Mouse (Mus musculus) erythroblast, embryonic 14.5 days (primary cell): ENCODE results near the gene Pxk. TPM values are rescaled to one million over a fixed set of nuclear protein-coding genes. Genes with fewer than 3 reads are reported as not detected.

ENCODE experiments used
- H3K27me3 ChIP-seq: 2 replicates; pipeline ENCODE4 v1.6.1; 2012; ENCODE audit warnings: inconsistent platforms; ENCODE audit not compliant: control insufficient read depth
- H3K36me3 ChIP-seq: 2 replicates; pipeline ENCODE4 v1.6.1; 2012; ENCODE audit warnings: mild to moderate bottlenecking, inconsistent platforms; ENCODE audit not compliant: control insufficient read depth
- H3K4me1 ChIP-seq: 2 replicates; pipeline ENCODE4 v1.6.1; 2012; ENCODE audit warnings: inconsistent platforms; ENCODE audit not compliant: control insufficient read depth
- H3K4me3 ChIP-seq: replicated peaks from 2 replicates; pipeline ENCODE3; 2012; ENCODE audit warnings: moderate library complexity, mild to moderate bottlenecking, inconsistent platforms
- H3K9me3 ChIP-seq: 2 replicates; pipeline ENCODE4 v1.6.1; 2012; ENCODE audit warnings: low read length, inconsistent platforms, mixed read lengths; ENCODE audit not compliant: control insufficient read depth
- GATA1 ChIP-seq: IDR thresholded peaks from 2 replicates; pipeline ENCODE4 v1.6.1; 2012; ENCODE audit warnings: low read length, inconsistent platforms, mixed read lengths
- TAL1 ChIP-seq: IDR thresholded peaks from 3 replicates; pipeline ENCODE4 v1.6.1; 2012; ENCODE audit warnings: low read length, inconsistent platforms, mixed read lengths
- polyA plus RNA-seq: library from polyadenylated mRNA; stranded (reverse); fragments of >175 nt; gene quantifications from 2 replicates; pipeline ENCODE4 v1.2.3, GENCODE M21; 2012

The Pxk gene
- polyA plus RNA-seq, 1 experiment, result 0.14 TPM

DNA sequence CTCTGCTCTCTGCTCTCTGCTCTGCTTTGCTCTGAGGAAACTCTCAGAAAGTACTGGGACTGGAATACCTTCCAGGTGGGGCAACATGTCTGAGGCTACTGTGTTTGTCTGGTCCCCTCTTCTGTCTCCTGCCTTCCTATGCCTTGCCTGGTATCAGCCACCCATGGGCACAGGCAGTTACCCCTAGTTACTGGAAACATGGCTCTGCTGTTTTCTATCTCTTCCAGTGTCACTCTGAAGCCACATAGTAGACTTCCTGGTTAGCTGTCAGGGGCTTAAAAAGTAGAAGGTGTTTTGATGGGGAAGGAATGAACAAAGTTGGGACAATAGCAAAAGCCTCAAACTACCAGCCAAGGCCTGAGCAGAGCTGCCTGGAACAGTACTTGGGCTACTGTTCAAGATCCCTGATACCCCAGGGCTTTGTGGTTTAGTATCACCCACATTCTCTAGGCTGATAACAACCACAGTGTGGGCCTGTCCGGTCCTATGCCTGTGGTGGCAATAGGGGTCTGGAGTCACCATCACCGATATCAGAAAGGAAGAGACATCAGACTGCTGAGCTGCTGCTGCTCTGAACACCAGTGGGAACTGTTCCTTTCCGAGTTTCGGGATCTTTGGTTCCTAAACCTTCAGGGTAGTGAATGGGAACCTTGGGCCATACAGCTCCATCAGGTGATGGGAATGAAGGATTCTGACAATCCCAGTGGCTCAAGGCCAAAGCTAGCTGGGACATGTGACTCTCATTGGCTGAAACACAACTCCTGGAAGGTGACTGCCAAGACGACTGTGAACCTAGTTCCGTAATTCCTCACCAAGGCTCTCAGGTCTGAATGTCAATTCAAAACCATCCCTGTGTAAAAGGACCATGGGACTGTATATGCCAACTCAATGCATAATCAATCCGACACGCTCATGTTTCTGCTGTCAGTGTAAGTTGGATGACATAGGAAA lies 33.9 kb upstream of the Pxk start:
- Histone ChIP-seq H3K4me3 (no peak overlapping the region), H3K27me3 (no peaks in the 10 kb centered on the region), H3K9me3 (no peaks in the 10 kb centered on the region), H3K4me1 (peaks cover 13% of the 10 kb centered on the region), H3K36me3 (no peaks in the 10 kb centered on the region)
- TF ChIP-seq GATA1, result no peak
- no peak for TF ChIP-seq TAL1

DNA sequence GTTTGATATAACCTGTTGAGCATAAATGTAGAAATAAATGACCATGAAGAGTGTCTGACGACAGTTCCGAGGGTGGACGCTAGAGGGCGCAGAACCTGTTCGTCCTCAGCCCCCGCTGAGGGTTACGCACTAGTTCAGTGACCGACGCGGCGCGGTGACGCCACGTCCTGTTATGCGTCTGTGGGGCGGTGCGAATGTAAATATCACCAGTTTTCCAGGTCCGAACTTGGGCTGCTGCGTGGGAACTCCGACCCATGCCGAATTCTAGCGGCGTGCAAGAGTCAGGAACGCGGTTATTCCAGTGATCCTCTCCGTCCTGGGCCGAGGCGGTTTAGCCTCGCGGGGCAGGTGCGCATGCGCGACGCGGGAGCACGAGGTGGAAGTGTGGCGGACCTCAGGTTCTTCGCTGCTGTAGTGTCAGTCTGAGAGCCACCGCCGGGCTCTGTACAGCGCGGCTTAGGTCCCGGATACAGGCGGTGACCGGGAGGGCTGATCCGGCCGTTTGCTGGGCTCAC lies 17.8 kb upstream of the Pxk start, which contains the start of gene Rpp14:
Gene Rpp14 (plus strand): TSS at position 203 of the 515 bp plus-strand sequence.
- Histone ChIP-seq H3K27me3 (no peaks in the 10 kb centered on the region), H3K9me3 (no peaks in the 10 kb centered on the region), H3K4me1 (peaks cover 38% of the 10 kb centered on the region), H3K36me3 (peaks cover 25% of the 10 kb centered on the region), H3K4me3 (peak within 1 kb of the TSS; percentile 84)
- no peak for TF ChIP-seq TAL1
- no peak for TF ChIP-seq GATA1

DNA sequence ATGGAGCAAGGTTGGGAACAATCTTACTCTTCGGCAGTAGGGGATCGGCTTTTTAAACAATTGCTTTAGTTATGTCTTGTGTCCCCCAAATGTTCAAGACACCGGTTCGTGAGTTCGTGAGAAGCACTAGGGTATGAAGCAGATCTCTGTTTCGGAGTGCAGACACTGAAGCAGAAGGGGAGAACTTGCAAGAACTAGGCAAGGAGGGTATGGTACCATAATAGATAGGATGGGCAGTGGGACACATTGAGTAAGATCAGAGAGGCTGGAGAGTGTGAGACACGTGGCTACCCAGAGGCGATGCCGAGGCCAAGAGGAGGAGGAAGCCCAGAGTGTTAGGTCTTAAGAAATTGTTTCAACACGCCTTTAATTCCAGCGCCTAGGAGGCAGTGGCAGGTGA lies 17.3 kb upstream of the Pxk start:
- Histone ChIP-seq H3K27me3 (no peaks in the 10 kb centered on the region), H3K9me3 (no peaks in the 10 kb centered on the region), H3K36me3 (peaks cover 30% of the 10 kb centered on the region), H3K4me1 (peaks cover 34% of the 10 kb centered on the region), H3K4me3 (peak overlapping the region; percentile 84)
- TF ChIP-seq TAL1 (no peak), GATA1 (no peak)

DNA sequence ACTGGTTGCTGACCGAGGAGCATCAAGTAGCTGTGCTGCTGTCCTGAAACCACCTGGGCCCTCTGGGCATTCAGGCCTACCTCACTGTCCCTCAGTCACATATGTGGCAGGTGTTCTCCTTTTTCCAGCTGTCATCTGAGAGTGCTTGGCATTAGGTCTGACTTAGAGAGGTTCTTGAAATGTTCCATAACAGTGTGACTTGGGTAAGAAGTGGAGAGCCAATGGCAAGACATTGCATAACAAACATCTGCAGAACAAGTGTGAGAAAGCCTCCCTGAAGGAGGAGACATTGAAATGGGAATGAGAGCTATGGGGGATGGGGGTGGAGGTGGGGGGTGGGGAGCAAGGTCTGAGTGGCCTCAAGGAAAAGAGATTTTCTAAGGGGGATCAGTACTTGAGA lies 15.1 kb upstream of the Pxk start:
- H3K9me3 ChIP-seq, result no peaks in the 10 kb centered on the region
- TF ChIP-seq GATA1 (no peak), TAL1 (no peak)
- H3K4me1 ChIP-seq, result peaks cover 33% of the 10 kb centered on the region
- no peaks in the 10 kb centered on the region for H3K27me3 ChIP-seq
- no peak overlapping the region for H3K4me3 ChIP-seq
- H3K36me3 ChIP-seq, result peaks cover 44% of the 10 kb centered on the region

DNA sequence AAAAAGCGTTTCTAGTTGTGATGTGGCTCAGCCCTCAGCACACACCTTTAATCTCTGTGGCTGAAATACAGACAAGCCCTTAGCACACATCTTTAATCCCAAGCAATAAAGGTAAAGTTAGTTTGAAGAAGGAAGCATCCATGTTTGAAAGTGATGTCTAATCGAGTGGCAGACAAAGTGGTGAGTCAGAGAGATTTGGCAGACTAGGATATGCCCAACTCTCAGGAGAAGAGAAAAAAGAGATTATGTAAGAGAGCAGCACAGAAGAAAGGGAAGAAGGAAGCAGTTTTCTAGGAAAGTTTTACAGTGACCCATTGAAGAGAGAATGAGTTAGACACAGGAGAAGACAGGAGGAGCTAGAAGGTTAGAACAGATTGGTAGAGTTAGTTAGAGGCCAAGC lies 9.0 kb upstream of the Pxk start:
- Histone ChIP-seq H3K36me3 (peaks cover 58% of the 10 kb centered on the region), H3K27me3 (no peaks in the 10 kb centered on the region), H3K4me1 (no peaks in the 10 kb centered on the region), H3K9me3 (no peaks in the 10 kb centered on the region), H3K4me3 (no peak overlapping the region)
- TF ChIP-seq GATA1 (no peak), TAL1 (no peak)

DNA sequence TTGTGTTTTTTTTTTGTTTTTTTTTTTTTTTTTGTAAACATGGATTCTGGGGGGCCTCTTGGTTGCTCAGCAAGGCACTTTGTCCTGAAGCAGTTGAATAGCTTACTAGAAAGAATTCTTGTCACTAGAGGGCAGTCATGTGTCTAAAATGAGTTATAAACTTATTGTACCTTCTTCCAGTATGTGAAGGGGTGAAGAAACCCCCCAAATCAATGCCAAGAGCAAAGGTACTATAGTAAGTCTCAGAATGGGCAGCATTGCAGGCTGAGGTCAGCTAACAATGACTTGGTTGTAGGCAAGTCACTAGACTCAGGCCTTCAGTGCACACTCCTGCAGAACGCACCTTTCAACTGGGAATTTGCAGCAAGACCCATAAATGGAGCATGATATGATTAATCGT lies 5.4 kb upstream of the Pxk start:
- H3K27me3 ChIP-seq, result no peaks in the 10 kb centered on the region
- H3K9me3 ChIP-seq, result no peaks in the 10 kb centered on the region
- peaks cover 32% of the 10 kb centered on the region for H3K36me3 ChIP-seq
- H3K4me1 ChIP-seq, result peaks cover 3% of the 10 kb centered on the region
- H3K4me3 ChIP-seq, result no peak overlapping the region
- TF ChIP-seq TAL1 (no peak), GATA1 (no peak)

DNA sequence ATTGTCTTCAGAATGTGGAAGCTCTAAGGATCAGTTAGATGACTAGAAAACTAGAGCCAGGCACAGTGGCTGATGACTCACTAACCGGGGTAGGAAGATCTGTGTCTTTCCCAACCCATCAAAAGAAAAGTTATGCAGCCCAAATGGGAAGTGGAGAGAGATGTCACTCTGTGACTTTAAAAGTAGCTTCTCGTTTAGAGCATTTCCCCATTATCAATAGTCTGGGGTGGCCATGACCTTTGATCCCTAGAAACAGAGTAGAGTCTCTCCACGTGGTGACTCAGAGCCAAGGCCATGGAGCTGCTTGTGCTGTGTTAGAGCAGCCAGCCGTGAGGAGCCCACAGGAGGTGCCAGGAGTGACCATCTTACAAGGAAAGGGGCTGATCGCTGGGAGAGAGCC lies 4.6 kb upstream of the Pxk start:
- H3K4me1 ChIP-seq, result peaks cover 8% of the 10 kb centered on the region
- H3K27me3 ChIP-seq, result peaks cover 4% of the 10 kb centered on the region
- no peaks in the 10 kb centered on the region for H3K9me3 ChIP-seq
- no peak for TF ChIP-seq GATA1
- no peak for TF ChIP-seq TAL1
- H3K36me3 ChIP-seq, result peaks cover 29% of the 10 kb centered on the region
- H3K4me3 ChIP-seq, result no peak overlapping the region

DNA sequence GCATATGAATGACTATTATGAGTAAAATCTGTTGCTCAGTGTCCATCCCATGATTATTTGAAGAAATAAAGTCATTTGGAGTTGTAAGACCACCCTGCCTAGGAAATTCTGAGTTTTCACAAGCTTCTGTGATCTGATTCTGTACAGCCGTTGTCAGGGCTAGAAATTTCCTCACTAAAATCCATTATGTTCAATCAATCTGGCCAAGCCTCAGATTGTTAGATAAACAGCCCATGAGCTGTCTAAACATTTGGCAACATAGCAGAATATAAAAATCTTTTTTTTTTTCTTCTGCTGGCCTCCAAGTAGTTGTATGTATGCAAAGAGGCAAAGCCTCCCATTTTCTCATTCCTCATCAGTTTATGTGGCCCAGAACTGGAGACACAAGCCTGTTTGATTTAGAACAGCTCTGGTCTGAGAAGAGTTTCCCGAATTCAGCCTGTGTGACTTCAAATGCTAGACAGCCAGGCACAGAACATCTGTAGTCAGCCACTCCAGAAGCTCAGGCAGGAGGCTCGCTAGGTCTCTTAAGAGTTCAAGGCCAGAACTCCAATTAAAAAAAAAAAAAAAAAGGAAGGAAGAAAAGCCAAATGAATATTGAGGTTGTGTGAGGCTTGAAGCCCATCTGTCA lies 3.0 kb upstream of the Pxk start:
- H3K27me3 ChIP-seq, result peaks cover 14% of the 10 kb centered on the region
- no peaks in the 10 kb centered on the region for H3K9me3 ChIP-seq
- peaks cover 23% of the 10 kb centered on the region for H3K4me1 ChIP-seq
- TF ChIP-seq TAL1 (no peak), GATA1 (no peak)
- no peak overlapping the region for H3K4me3 ChIP-seq
- peaks cover 12% of the 10 kb centered on the region for H3K36me3 ChIP-seq

DNA sequence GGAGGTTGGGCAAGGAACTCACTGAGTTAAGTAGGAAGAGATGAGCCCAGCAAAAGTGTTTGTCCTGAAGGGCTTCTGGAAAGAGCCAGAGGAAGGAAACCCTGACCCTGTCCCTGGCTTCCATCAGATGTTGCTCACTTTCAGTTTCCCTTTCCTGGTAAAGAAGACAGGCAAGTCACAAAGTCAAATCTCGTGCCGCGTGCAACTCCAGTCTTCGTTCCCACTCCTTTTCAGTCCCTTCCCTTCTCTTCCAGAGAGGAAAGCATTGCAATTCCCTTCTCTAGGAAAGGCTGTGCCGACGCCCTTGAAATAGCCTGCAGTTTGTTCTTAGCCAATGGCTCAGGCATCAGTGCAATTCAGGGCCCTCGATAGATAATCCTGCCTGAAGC lies 2.5 kb upstream of the Pxk start:
- Histone ChIP-seq H3K4me3 (no peak overlapping the region), H3K4me1 (peaks cover 23% of the 10 kb centered on the region), H3K9me3 (no peaks in the 10 kb centered on the region), H3K36me3 (peaks cover 7% of the 10 kb centered on the region), H3K27me3 (peaks cover 14% of the 10 kb centered on the region)
- TF ChIP-seq TAL1, result no peak
- TF ChIP-seq GATA1, result no peak

DNA sequence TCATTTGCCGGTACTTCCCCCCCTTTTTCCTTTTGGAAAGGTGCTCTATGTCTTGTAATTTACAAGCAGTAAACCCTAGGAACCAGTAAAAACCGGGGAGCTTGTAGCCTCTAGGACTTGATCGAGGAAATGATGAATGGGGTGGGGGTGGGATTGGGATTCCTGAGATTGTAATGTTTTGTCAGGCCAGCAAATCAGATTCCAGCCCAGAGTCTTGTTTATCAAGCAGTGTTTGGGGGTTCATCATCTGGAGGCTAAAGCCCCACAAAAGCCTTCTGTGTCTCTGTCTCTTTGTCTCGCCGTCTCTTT lies 630 bp downstream of the Pxk start:
- Histone ChIP-seq H3K27me3 (peaks cover 14% of the 10 kb centered on the region), H3K4me1 (peaks cover 23% of the 10 kb centered on the region), H3K9me3 (no peaks in the 10 kb centered on the region), H3K36me3 (no peaks in the 10 kb centered on the region), H3K4me3 (peak overlapping the region; percentile 80)
- TF ChIP-seq TAL1, result no peak
- TF ChIP-seq GATA1, result no peak
